Mouse (Mus musculus) brain, embryonic 14.5 days (tissue): ENCODE data around the gene Lsm10.

Source experiments
- CTCF ChIP-seq: fragments of 200-500 bp; IDR thresholded peaks from 2 replicates; pipeline ENCODE4 v1.5.1; 2012; ENCODE audit warnings: inconsistent platforms, mild to moderate bottlenecking, moderate library complexity, borderline replicate concordance; ENCODE audit not compliant: insufficient read depth, insufficient read length; ENCODE audit errors: extremely low read depth
- POLR2A ChIP-seq: fragments of 200-500 bp; IDR thresholded peaks from 2 replicates; pipeline ENCODE4 v1.6.1; 2012; ENCODE audit warnings: mild to moderate bottlenecking, inconsistent platforms, borderline replicate concordance; ENCODE audit not compliant: poor library complexity, insufficient read depth, insufficient read length, severe bottlenecking; ENCODE audit errors: extremely low read depth

DNA sequence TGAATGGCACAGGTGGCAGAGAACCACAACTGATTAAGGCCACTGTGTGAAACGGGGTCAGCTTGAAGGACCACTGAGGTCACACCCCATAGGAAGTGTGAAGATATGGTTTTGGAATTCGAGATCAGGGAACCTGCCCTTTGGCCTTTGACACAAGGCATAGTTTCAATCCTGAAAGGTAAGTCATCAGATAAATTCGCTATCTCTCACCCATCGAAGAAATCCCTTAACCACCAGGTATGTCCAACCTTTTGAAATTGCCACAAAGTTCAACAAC is 5.6 kb upstream of the Lsm10 start:
- TF ChIP-seq CTCF = no peak
- TF ChIP-seq POLR2A = no peak
